Mouse (Mus musculus) thymus, adult 18-20 months (tissue): ENCODE results near the gene Pde4d.

Experiments used
- DNase-seq, 2 experiments: peaks; one replicate each; pipeline ENCODE4 v3.0.0; 2022; ENCODE audit warnings: mixed read lengths in 2 of 2

The Pde4d gene

GRCm38 (mm10) chr13:108834197-108834596 is 384.4 kb downstream of the Pde4d start:
- no peak for DNase-seq

GRCm38 (mm10) chr13:108836314-108836713 is 386.6 kb downstream of the Pde4d start:
- DNase-seq, result no peak

- DNase-seq, result no peak
These were observed 389.4 kb downstream of the Pde4d start for GRCm38 (mm10) chr13:108839142-108839541.

- DNase-seq, result no peak
These were observed 404.3 kb downstream of the Pde4d start for GRCm38 (mm10) chr13:108854090-108854489.

GRCm38 (mm10) chr13:108856776-108857435 is 407.2 kb downstream of the Pde4d start:
- no peak for DNase-seq

GRCm38 (mm10) chr13:108859336-108859735 is 409.6 kb downstream of the Pde4d start:
- no peak for DNase-seq

- DNase-seq, result no peak
These were observed 411.0 kb downstream of the Pde4d start for GRCm38 (mm10) chr13:108860737-108861136.

GRCm38 (mm10) chr13:108861707-108862106 is 412.0 kb downstream of the Pde4d start:
- DNase-seq, result no peak

- no peak for DNase-seq
These were observed 412.4 kb downstream of the Pde4d start for GRCm38 (mm10) chr13:108862173-108862572.

- DNase-seq, result no peak
These were observed 450.4 kb downstream of the Pde4d start for GRCm38 (mm10) chr13:108900160-108900559.

GRCm38 (mm10) chr13:108905121-108905520 is 455.4 kb downstream of the Pde4d start:
- DNase-seq, result no peak

- no peak for DNase-seq
These were observed 459.4 kb downstream of the Pde4d start for GRCm38 (mm10) chr13:108909193-108909592.

- no peak for DNase-seq
These were observed 464.9 kb downstream of the Pde4d start for GRCm38 (mm10) chr13:108914626-108915025.

GRCm38 (mm10) chr13:108921146-108921545 is 471.4 kb downstream of the Pde4d start:
- no peak for DNase-seq

GRCm38 (mm10) chr13:108934854-108935253 is 485.1 kb downstream of the Pde4d start:
- no peak for DNase-seq

- DNase-seq, result no peak
These were observed 487.5 kb downstream of the Pde4d start for GRCm38 (mm10) chr13:108937272-108937671.

GRCm38 (mm10) chr13:108952911-108953310 is 503.2 kb downstream of the Pde4d start:
- DNase-seq, result no peak

- no peak for DNase-seq
These were observed 506.3 kb downstream of the Pde4d start for GRCm38 (mm10) chr13:108956059-108956458.

GRCm38 (mm10) chr13:108964056-108964455 is 514.3 kb downstream of the Pde4d start:
- no peak for DNase-seq

- no peak for DNase-seq
These were observed 531.4 kb downstream of the Pde4d start for GRCm38 (mm10) chr13:108981144-108981543.

- no peak for DNase-seq
These were observed 549.0 kb downstream of the Pde4d start for GRCm38 (mm10) chr13:108998739-108999138.

GRCm38 (mm10) chr13:109024703-109025102 is 575.0 kb downstream of the Pde4d start:
- no peak for DNase-seq

GRCm38 (mm10) chr13:109047126-109047525 is 597.4 kb downstream of the Pde4d start:
- no peak for DNase-seq

GRCm38 (mm10) chr13:109052805-109053204 is 603.1 kb downstream of the Pde4d start:
- no peak for DNase-seq
